Mouse (Mus musculus): ENCODE measurements around the gene Ssrp1. TPM values are rescaled to one million over a fixed set of nuclear protein-coding genes. Genes with fewer than 3 reads are reported as not detected.

The Ssrp1 gene
- total and polyA plus RNA-seq, 3 experiments, result 241 to 437 (median 297) TPM

DNA sequence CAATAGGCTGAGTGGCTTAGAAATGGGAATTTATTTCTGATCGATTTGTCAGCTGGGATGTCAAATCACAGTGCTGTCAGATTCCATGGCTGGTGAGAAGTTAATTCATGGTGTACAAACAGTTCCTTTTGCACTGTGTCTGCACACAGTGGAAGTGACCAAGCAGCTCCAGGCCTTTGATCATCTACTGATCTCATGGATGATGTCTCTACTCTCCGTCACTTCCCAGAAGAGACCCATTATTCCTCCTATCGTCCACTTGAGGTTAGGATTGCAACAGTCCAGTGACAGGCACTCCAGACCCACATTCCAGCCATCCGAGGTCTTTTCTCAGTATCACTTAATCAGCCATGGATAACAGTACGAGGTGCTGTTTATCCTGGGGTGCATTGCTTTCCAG is 36.7 kb downstream of the Ssrp1 start:
- H3K4me1 ChIP-seq (ENCODE audit: control insufficient read depth in 1 of 2, insufficient read depth in 2 of 2), result no peaks in the 10 kb centered on the region
- no peaks in the 10 kb centered on the region for H3K9me3 ChIP-seq (replicated peaks; ENCODE audit: low read length)
- H3K27ac ChIP-seq (ENCODE audit: insufficient read depth, low read depth), result no peak overlapping the region
- dilution Hi-C loops (cut with MboI; ENCODE audit: extremely low pct_ligation_motif_present, extremely low pct_unique_long_range_greater_than_20kb, low sequenced_read_pairs) (no loop called here), in situ Hi-C loops (cut with MboI; ENCODE audit: low pct_ligation_motif_present, low pct_unique_long_range_greater_than_20kb, low sequenced_read_pairs) (no loop called here)
- no peak for DNase-seq (ENCODE audit: extremely low read depth)
- H3K9ac ChIP-seq (ENCODE audit: insufficient read depth, low read depth), result no peak overlapping the region
- TF ChIP-seq ZC3H11A (IDR thresholded peaks at IDR 0.05; ENCODE audit: low read depth, low read length), result no peak
- H3K4me3 ChIP-seq (replicated peaks in 1 of 3; ENCODE audit: low read depth in 2 of 3, low read length in 2 of 3, poor library complexity in 1 of 3), result no peak overlapping the region
- no peaks in the 10 kb centered on the region for H3K79me2 ChIP-seq (replicated peaks; ENCODE audit: control insufficient read depth, extremely low read depth, insufficient read depth, poor library complexity, severe bottlenecking)
- H3K4me2 ChIP-seq (ENCODE audit: insufficient read depth, low read depth, poor library complexity, severe bottlenecking), result no peak overlapping the region
- no peaks in the 10 kb centered on the region for H3K27me3 ChIP-seq (replicated peaks)
- peaks cover 0 to 5% of the 10 kb centered on the region in 2 experiments for H3K36me3 ChIP-seq (replicated peaks in 1 of 2; ENCODE audit: control insufficient read depth in 1 of 2, insufficient read depth in 1 of 2, low read length in 1 of 2)

DNA sequence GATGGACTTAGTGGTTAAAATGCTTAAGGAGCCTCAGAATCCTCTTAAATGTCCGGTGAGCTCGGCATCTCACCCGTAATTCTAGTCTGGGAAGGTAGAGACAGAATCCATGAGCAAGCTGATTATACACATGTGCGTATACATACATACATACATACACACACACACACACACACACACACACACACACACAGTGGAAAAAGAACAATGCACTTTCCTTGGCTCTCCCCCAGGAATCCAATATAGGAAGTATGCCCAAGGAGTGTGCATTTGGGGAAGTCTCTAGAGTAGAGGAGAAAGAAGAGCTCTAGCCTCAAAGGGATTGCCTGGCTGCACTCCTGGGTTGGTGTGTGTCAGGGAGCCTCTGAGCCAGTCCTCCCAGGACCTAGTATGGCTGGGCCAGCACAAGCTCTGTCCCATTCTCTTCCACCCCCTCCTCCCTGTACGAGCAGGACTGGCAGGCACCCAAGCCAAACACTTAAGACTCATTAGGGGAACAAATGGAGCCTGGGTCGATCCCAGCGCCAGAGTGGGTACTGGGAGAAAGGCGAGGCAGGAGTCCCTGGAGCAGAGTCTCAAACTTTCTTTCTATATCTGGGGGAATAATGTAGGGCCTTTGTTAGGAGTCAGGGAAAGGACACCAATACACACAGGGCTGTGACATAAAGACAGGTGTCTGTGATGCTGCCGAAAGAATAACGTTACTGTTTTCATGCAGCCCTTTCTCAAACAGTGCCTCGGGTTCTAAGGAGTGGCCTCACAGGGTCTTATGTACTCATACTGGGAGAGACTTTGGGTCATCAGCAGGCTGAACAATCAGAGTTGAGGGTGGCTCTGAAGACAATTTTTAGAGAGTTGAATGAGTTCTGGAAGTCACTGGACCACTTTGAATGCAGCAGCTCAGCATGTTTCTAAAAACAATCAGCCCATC is 51.9 kb downstream of the Ssrp1 start:
- H3K9me3 ChIP-seq (replicated peaks; ENCODE audit: low read length), result no peaks in the 10 kb centered on the region
- H3K27me3 ChIP-seq (replicated peaks), result no peaks in the 10 kb centered on the region
- no peak overlapping the region for H3K9ac ChIP-seq (ENCODE audit: insufficient read depth, low read depth)
- no peaks in the 10 kb centered on the region for H3K79me2 ChIP-seq (replicated peaks; ENCODE audit: control insufficient read depth, extremely low read depth, insufficient read depth, poor library complexity, severe bottlenecking)
- no peak overlapping the region for H3K4me2 ChIP-seq (ENCODE audit: insufficient read depth, low read depth, poor library complexity, severe bottlenecking)
- dilution Hi-C loops (cut with MboI; ENCODE audit: extremely low pct_ligation_motif_present, extremely low pct_unique_long_range_greater_than_20kb, low sequenced_read_pairs) (no loop called here), in situ Hi-C loops (cut with MboI; ENCODE audit: low pct_ligation_motif_present, low pct_unique_long_range_greater_than_20kb, low sequenced_read_pairs) (no loop called here)
- DNase-seq (ENCODE audit: extremely low read depth), result no peak
- H3K4me3 ChIP-seq (replicated peaks in 1 of 3; ENCODE audit: low read depth in 2 of 3, low read length in 2 of 3, poor library complexity in 1 of 3), result no peak overlapping the region
- no peaks in the 10 kb centered on the region for H3K4me1 ChIP-seq (ENCODE audit: control insufficient read depth in 1 of 2, insufficient read depth in 2 of 2)
- no peaks in the 10 kb centered on the region for H3K36me3 ChIP-seq (replicated peaks in 1 of 2; ENCODE audit: control insufficient read depth in 1 of 2, insufficient read depth in 1 of 2, low read length in 1 of 2)
- TF ChIP-seq JUND (conservative IDR thresholded peaks at IDR 0.05; ENCODE audit: low read depth, low read length) (no peak), BHLHE40 (IDR thresholded peaks at IDR 0.05; ENCODE audit: low read depth, low read length) (no peak), NRF1 (IDR thresholded peaks at IDR 0.05; ENCODE audit: low read depth, low read length) (no peak), ELF1 (IDR thresholded peaks at IDR 0.05; ENCODE audit: low read depth, low read length) (no peak), POLR2A (IDR thresholded peaks at IDR 0.05; ENCODE audit: low read depth, low read length) (no peak), ETS1 (conservative IDR thresholded peaks at IDR 0.05; ENCODE audit: low read depth, low read length) (no peak), CHD2 (IDR thresholded peaks at IDR 0.05; ENCODE audit: low read length) (no peak), USF1 (IDR thresholded peaks at IDR 0.05; ENCODE audit: low read depth, low read length) (no peak), E2F4 (IDR thresholded peaks at IDR 0.05; ENCODE audit: insufficient replicate concordance, low read depth, low read length) (no peak)
- no peak overlapping the region for H3K27ac ChIP-seq (ENCODE audit: insufficient read depth, low read depth)

DNA sequence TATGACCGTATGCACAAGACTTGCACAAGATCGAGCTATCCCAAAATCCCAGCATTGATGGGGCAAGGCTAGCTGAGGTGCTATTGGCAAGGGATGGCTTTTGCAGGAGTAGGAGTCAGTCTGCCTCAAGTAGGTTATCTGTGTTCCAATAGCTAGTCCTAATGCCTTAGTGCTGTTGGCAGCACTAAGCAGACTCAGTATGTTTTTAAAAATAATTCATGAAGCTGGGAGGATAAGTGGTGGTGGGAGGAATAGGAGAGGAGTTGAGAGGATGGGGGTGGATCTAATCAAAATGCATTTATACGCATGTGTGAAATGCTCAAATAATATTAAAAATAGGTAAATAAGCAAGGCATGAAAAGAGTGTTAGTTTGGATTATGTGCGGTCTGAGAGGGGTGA is 54.3 kb downstream of the Ssrp1 start:
- dilution Hi-C loops (cut with MboI; ENCODE audit: extremely low pct_ligation_motif_present, extremely low pct_unique_long_range_greater_than_20kb, low sequenced_read_pairs) (no loop called here), in situ Hi-C loops (cut with MboI; ENCODE audit: low pct_ligation_motif_present, low pct_unique_long_range_greater_than_20kb, low sequenced_read_pairs) (no loop called here)
- no peak overlapping the region for H3K4me3 ChIP-seq (replicated peaks in 1 of 3; ENCODE audit: low read depth in 2 of 3, low read length in 2 of 3, poor library complexity in 1 of 3)
- no peaks in the 10 kb centered on the region for H3K79me2 ChIP-seq (replicated peaks; ENCODE audit: control insufficient read depth, extremely low read depth, insufficient read depth, poor library complexity, severe bottlenecking)
- H3K27ac ChIP-seq (ENCODE audit: insufficient read depth, low read depth), result no peak overlapping the region
- DNase-seq (ENCODE audit: extremely low read depth), result no peak
- H3K27me3 ChIP-seq (replicated peaks), result no peaks in the 10 kb centered on the region
- H3K9me3 ChIP-seq (replicated peaks; ENCODE audit: low read length), result no peaks in the 10 kb centered on the region
- H3K36me3 ChIP-seq (replicated peaks in 1 of 2; ENCODE audit: control insufficient read depth in 1 of 2, insufficient read depth in 1 of 2, low read length in 1 of 2), result no peaks in the 10 kb centered on the region
- no peak for TF ChIP-seq MAX (IDR thresholded peaks at IDR 0.05; ENCODE audit: low read length)
- no peak for TF ChIP-seq IRF4 (IDR thresholded peaks at IDR 0.05; ENCODE audit: low read depth, low read length)
- no peak for TF ChIP-seq MAFK (IDR thresholded peaks at IDR 0.05; ENCODE audit: insufficient replicate concordance, low read length)
- no peak for TF ChIP-seq ZNF384 (IDR thresholded peaks at IDR 0.05; ENCODE audit: low read depth, low read length)
- TF ChIP-seq ZKSCAN1 (IDR thresholded peaks at IDR 0.05; ENCODE audit: borderline replicate concordance, low read depth, low read length), result no peak
- no peak for TF ChIP-seq CTCF (conservative IDR thresholded peaks at IDR 0.05 in 1 of 2, IDR thresholded peaks at IDR 0.05 in 1 of 2; ENCODE audit: low read depth in 2 of 2, low read length in 2 of 2)
- TF ChIP-seq CHD1 (IDR thresholded peaks at IDR 0.05; ENCODE audit: low read depth, low read length), result no peak
- TF ChIP-seq MYC (IDR thresholded peaks at IDR 0.05; ENCODE audit: low read depth, low read length), result no peak
- TF ChIP-seq HCFC1 (IDR thresholded peaks at IDR 0.05; ENCODE audit: low read depth, low read length), result no peak
- no peak for TF ChIP-seq NELFE (IDR thresholded peaks at IDR 0.05; ENCODE audit: low read depth, low read length)
- TF ChIP-seq ZC3H11A (IDR thresholded peaks at IDR 0.05; ENCODE audit: low read depth, low read length), result no peak
- TF ChIP-seq UBTF (IDR thresholded peaks at IDR 0.05; ENCODE audit: low read depth, low read length), result no peak
- TF ChIP-seq NRF1 (IDR thresholded peaks at IDR 0.05; ENCODE audit: low read depth, low read length), result no peak
- no peak for TF ChIP-seq E2F4 (IDR thresholded peaks at IDR 0.05; ENCODE audit: insufficient replicate concordance, low read depth, low read length)
- no peak for TF ChIP-seq SIN3A (IDR thresholded peaks at IDR 0.05; ENCODE audit: low read length)
- TF ChIP-seq MEF2A (IDR thresholded peaks at IDR 0.05; ENCODE audit: borderline replicate concordance, low read depth, low read length), result no peak
- H3K4me2 ChIP-seq (ENCODE audit: insufficient read depth, low read depth, poor library complexity, severe bottlenecking), result no peak overlapping the region
- H3K4me1 ChIP-seq (ENCODE audit: control insufficient read depth in 1 of 2, insufficient read depth in 2 of 2), result no peaks in the 10 kb centered on the region
- no peak overlapping the region for H3K9ac ChIP-seq (ENCODE audit: insufficient read depth, low read depth)
